Mouse (Mus musculus): ENCODE data around the gene Helz.

Helz gene

DNA sequence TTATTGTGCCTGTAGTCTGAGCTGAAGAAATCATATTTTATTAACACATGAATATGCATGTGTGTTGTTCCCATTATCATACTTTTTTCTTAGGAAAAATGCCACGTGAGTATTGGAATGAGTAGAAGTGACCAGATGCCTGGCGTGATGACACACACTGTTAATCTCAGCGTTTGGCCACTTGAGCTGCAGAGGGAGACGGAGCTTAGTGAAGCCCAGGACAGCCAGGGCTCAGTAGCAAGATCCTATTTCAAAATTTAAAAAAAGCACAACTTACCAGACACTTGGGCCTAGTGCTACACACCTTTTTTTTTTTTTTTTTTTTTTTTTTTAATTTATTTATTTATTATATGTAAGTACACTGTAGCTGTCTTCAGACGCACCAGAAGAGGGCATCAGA lies 68.0 kb downstream of the Helz start:
- no peak for ATAC-seq (ENCODE audit: low TSS enrichment)

DNA sequence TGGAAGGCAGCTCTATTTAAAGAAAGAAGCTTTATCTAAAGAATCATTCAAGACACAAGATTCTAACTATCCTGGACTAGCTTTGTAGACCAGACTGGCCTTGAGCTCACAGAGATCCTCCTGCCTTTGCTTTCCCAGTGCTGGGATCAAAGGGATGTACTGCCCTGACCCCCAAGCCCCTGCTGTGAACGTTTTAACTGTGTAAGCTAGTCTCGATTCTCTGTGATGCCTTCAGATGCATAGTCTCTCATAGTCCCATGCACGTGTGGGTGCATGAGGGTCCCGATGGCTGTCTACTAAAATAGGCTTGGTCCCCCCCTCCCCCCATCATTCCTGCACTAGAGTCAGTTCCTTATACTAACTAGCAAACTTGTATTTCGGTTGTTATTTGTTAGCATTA lies 70.2 kb downstream of the Helz start:
- no peak for ATAC-seq (ENCODE audit: low TSS enrichment)

DNA sequence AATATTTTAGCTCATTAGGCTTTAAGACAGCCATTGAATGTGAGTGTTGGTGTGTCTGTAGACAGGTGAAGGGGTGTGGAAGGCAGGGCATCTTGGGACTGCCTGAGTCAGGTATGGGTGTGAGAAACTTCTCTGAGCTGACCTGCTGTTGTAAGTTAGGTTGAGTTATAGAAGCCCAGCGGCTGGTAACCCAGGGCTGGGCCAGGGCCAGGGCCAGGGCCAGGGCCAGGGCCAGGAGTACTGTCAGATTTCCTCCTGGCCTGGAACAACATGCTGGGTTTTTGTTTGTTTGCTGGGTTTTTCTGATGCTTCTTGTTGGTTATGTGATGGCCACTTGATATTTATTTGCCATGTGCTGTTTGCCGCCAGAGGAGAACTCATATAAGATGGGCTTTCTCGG lies 76.9 kb downstream of the Helz start:
- no peak for ATAC-seq (ENCODE audit: low TSS enrichment)

- ATAC-seq (ENCODE audit: low TSS enrichment) = no peak
These were observed 78.0 kb downstream of the Helz start for GRCm38 (mm10) chr11:107625746-107626145.

DNA sequence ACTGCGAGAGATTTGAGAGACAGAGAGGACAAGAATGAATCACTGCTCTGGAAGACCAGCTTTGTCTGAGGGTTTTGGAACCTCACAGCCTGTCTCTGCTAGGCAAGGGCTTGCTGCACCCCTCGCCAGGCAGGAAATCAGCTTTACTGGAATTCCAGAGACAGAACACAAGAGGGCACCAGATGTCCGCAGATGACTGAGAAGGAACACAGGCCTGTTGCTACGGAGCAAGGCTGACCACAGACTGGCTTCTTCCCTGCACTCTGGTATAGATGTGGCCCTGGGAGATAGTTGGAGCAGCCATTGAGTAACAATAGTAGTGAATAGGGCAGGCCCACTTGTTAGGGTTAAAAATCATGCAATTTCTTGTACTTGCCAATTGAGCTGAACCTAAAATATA lies 81.8 kb downstream of the Helz start:
- ATAC-seq (ENCODE audit: low TSS enrichment) = peak; percentile 92

DNA sequence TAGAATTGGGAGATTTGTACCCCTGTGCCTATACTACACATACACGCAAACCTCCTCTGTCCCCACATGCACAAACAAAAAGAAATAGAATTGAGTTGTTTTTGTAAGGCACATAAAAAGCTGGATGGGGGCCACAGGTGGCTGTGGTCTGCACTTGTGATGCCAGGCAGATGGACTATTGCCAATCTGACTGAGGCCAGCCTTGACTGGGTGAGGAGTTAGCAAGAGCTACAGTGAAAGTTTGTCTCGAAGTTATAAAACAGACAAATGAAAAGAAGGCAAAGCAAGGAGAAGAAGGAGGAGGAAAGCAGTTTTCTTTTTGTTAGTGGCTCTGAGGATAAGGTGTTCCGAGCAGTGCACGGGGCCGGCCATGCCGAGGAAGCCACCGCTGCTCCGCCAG lies 82.2 kb downstream of the Helz start:
- ATAC-seq (ENCODE audit: low TSS enrichment) = no peak

DNA sequence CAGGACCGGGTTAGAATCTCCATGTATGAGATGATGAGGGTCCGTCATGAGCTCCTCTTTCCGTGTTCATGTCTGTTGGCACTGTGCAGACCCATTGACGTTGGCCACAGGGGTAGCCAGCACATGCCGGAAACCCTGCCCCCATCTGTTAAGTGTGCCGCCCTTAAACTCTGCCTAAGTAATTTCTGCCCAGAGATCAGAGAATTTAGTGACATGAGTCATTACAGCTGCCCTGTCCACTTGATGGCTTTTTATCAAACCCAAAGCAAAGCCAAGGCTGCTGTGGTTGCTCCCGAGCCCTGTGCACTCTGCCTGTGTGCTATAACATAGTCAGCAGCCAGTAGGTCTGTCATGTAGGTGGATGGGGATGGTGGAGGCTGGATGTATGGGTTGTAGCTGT lies 83.4 kb downstream of the Helz start:
- ATAC-seq (ENCODE audit: low TSS enrichment) = no peak

- ATAC-seq (ENCODE audit: low TSS enrichment) = no peak
These were observed 85.9 kb downstream of the Helz start for GRCm38 (mm10) chr11:107633563-107634146.

DNA sequence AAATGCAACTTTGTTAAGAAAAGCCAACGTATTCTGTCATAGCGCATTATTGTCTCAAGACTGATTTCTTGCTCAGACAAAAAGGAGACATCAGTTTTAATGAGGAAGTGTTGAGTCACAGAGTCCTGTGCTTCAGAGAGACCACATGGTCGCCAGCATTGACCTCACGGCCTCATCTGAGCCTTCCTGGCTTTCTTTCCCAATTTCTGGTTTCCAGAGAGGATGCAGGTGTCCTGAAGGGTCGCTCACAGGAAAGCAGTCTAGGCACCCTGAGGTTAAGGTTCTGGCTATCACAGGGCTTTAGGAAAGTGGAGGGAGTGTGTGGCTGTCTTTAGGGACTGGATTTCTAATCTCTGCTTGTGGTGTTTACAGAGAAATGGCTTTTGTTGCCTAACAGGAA lies 90.4 kb downstream of the Helz start:
- no peak for ATAC-seq (ENCODE audit: low TSS enrichment)

DNA sequence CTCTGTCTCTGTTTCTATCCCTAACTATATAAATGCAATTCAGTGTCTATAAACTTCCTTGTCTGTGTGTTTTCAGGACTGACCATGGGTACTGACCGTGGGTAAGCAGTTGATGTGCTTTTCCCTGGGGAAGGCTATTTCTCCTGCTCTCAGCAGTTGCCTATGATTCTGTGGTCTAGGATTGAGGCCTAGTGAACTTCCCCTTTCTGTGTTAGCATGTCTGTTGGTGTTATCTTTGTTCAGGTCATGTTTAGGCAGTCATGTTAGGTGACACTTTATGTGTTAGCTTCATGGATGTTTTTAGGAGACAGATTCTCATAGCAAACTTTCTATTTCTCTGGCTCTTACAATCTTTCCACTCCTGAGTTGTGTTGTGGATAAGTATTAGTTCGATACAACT lies 91.9 kb downstream of the Helz start:
- ATAC-seq (ENCODE audit: low TSS enrichment) = no peak

DNA sequence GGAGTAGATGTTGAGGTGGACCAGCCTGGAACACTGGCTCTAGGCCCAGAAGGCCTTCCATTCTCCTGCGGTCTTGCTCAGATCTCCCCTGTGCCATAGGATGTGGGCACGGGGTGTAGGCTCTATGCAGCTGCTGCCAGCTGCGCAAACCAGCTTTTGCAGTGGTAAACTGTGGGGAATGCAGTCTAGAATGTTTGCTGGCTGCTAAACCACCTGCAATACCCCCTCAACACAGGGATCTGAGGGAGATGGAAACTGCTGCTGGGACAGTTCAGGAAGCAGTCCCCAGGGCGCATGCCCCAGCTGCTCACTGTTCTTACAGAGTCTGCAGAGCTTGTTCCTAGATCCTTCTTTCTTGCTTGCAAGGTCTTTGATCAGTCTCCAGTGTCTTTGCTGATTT lies 96.7 kb downstream of the Helz start:
- no peak for ATAC-seq (ENCODE audit: low TSS enrichment)

GRCm38 (mm10) chr11:107647330-107647729 lies 99.6 kb downstream of the Helz start:
- ATAC-seq (ENCODE audit: low TSS enrichment) = no peak

- no peak for ATAC-seq (ENCODE audit: low TSS enrichment)
These were observed 100.9 kb downstream of the Helz start for GRCm38 (mm10) chr11:107648668-107649067.

DNA sequence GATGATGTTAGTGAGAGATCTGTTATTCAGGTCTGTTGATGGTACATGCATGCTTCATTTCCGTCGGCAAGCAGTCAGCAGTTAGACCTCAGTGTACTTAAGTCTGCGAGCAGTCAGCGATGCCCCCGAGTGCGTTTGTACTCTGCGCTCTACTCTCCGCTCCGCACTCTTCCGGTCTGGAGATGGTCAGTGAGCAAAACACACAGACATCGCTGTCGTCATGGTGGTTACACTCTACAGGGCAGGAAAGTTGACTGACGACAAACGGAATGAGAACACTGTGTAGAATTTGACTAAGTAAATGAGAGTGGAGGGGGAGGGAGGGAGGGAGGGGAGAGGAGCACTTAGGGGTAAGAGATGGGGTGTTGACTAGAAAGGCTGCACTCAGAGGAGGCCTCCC lies 101.7 kb downstream of the Helz start:
- ATAC-seq (ENCODE audit: low TSS enrichment) = no peak

GRCm38 (mm10) chr11:107650422-107651051 lies 102.8 kb downstream of the Helz start:
- ATAC-seq (ENCODE audit: low TSS enrichment) = no peak

DNA sequence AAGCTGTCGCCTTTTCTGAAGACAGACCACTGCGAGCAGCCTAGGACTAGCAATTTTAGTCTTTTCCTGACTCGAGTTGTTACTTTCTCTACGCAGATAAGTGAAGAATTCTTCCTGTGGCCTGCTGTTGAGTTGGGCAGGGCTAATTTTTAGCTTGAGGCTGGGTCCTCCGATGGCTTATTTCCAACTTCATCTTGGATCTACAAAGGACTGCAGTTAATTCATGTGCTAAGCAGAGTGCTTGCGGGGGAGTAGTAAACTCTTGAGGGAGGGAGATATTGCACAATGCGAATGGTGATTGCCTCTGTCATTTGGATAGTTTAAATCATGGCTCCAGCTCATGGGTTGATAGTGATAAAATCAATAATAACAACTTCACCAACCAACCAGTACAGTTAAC lies 103.7 kb downstream of the Helz start:
- ATAC-seq (ENCODE audit: low TSS enrichment) = no peak

DNA sequence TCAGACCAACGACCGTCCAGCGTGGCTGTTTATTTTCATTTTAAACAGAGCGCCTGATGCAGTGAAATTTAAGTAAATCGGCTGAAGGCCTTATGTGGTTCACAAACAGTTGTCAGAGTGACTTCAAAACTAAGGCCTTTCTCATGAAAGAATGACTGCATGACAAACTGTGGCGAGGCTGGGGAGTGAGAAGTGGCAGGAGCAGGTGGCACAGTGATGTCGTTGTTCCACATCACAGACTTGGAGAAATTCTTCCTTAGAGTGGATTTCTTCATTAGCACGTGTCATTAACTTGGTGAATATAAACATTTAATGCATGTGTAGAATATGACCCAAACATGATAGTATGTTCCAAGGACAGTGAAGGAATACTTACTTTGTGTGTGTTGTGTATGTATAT lies 104.4 kb downstream of the Helz start:
- no peak for ATAC-seq (ENCODE audit: low TSS enrichment)

DNA sequence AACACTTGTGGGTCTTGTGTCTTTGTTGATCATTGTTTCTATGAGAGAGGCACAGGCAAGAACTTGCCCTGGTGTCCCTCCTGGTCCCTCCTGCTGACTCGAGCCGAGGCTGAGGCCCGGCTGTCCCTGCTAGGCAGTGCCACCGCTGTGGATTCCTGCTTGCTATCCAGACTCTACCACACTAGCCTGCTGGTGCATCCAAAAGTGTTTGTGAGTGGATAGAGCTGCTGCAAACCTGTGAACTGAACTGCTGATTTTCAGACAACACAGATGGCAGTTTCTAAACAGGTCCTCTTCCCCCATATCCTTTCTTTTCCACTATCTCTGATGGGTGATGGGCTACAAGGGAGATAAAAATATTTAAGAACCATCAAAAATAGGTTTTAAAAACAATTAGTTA lies 107.8 kb downstream of the Helz start:
- peak; percentile 60; the same call in 1 of the 2 replicates for ATAC-seq (ENCODE audit: low TSS enrichment)

- no peak for ATAC-seq (ENCODE audit: low TSS enrichment)
These were observed 109.4 kb downstream of the Helz start for GRCm38 (mm10) chr11:107657117-107657516.

GRCm38 (mm10) chr11:107660452-107660851 lies 112.7 kb downstream of the Helz start:
- peak; percentile 75 for ATAC-seq (ENCODE audit: low TSS enrichment)

DNA sequence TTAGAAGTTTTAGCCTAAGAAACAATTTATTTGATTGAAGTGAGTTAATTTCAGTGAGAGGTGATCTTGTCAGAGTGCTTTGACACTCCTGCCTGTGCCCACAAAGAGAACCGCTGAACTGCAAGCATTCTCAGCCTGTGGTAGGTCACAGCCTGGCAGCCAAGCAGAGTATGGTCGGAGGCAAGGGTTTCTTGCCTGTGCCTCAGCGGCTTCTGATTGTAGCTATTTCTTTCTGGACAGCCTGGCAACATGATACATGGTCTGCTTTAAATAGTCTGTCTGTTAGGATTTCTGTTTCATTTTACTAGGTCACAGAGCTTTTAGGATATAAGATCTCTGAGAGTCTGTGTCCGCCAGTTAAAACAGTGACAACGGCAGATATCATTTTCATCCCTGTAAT lies 114.9 kb downstream of the Helz start:
- peak; percentile 28; the same call in 1 of the 2 replicates for ATAC-seq (ENCODE audit: low TSS enrichment)

- no peak for ATAC-seq (ENCODE audit: low TSS enrichment)
These were observed 119.8 kb downstream of the Helz start for GRCm38 (mm10) chr11:107667542-107667941.

DNA sequence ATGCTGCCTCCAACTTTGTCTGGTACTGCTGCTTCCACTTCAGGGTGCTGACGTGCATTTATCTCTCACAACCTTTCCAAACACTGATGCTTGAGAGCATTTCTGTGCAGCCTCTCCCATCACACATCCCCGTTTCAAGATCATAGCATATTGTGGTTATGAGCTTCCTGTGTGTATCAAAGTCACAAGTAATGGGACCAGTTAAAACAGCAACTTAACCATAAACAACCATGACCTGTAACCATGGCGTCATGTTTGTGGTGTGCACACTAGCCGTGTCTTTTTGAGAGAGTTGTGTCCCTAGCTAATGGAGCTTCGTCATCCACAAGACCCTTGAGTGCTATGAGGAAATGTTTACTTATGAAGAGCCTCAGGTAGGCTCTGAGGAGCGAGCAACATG lies 120.5 kb downstream of the Helz start:
- ATAC-seq (ENCODE audit: low TSS enrichment) = no peak

- no peak for ATAC-seq (ENCODE audit: low TSS enrichment)
These were observed 121.2 kb downstream of the Helz start for GRCm38 (mm10) chr11:107668977-107669376.

Data from frontal cortex, adult (tissue).